Comparison of ENCODE assay signal across 9 mouse cellular contexts in genomic region chrX:103477507-103477906, GRCm38 (mm10). TPM values are rescaled to one million over a fixed set of nuclear protein-coding genes. Genes with fewer than 3 reads are reported as not detected.
DNase-seq lines count a peak whose midpoint lies in the region; ATAC-seq lines count a peak whose summit lies in the region.
"Had no signal": no experiment of that assay in that cellular context is flagged by ENCODE, and none has a peak within 500 bp of the region (broad histone marks: within the 10 kb centered on the region; RNA-seq: fewer than 3 reads in every experiment).

No protein-coding gene starts in this region.

- H3K4me3 ChIP-seq in embryonic facial prominence, embryonic 11.5 days (ENCODE audit: low read depth, low read length), result no peak overlapping the region
- no peak overlapping the region for H3K4me3 ChIP-seq in heart, embryonic 15.5 days

- no peaks in the 10 kb centered on the region for H3K9me3 ChIP-seq in embryonic facial prominence, embryonic 11.5 days (replicated peaks; ENCODE audit: control insufficient read depth, low read length)
- H3K9me3 ChIP-seq in heart, embryonic 15.5 days (replicated peaks), result no peaks in the 10 kb centered on the region

- H3K4me1 ChIP-seq in embryonic facial prominence, embryonic 11.5 days (ENCODE audit: control insufficient read depth, insufficient read depth, low read length), result no peaks in the 10 kb centered on the region
- no peaks in the 10 kb centered on the region for H3K4me1 ChIP-seq in heart, embryonic 15.5 days (replicated peaks)

- H3K4me2 ChIP-seq in embryonic facial prominence, embryonic 11.5 days (ENCODE audit: low read depth, low read length), result no peak overlapping the region
- 0 out of 2 replicates have a peak overlapping the region, but pooled peaks have one; percentile 8 for H3K4me2 ChIP-seq in heart, embryonic 15.5 days

- H3K36me3 ChIP-seq in embryonic facial prominence, embryonic 11.5 days (replicated peaks; ENCODE audit: control insufficient read depth, insufficient read depth, low read depth, low read length), result no peaks in the 10 kb centered on the region
- H3K36me3 ChIP-seq in heart, embryonic 15.5 days, result no peaks in the 10 kb centered on the region

- H3K27ac ChIP-seq in embryonic facial prominence, embryonic 11.5 days (replicated peaks; ENCODE audit: low read depth, low read length), result no peak overlapping the region
- no peak overlapping the region for H3K27ac ChIP-seq in heart, embryonic 15.5 days

- 12% methylated on average over 3 of the region's 3 CpGs for WGBS in embryonic facial prominence, embryonic 11.5 days
- 11% methylated on average over 3 of the region's 3 CpGs for WGBS in heart, embryonic 15.5 days

- peak; percentile 74 for DNase-seq in ES-CJ7 (ENCODE audit: low read depth, low spot score)
- DNase-seq in adrenal gland, postnatal 25 days, result peak; percentile 60
- DNase-seq in embryonic facial prominence, embryonic 11.5 days (ENCODE audit: low spot score), result peak; percentile 78
- peak; percentile 59 to 62 for DNase-seq in kidney, postnatal 25 days
- DNase-seq in lung, postnatal 10 days, result peak; percentile 54
- peak; percentile 62 for DNase-seq in retina, adult 2 months (ENCODE audit: low read depth, low spot score)
- DNase-seq in thymus, postnatal 36 days, result peak; percentile 64 to 80

- no peaks in the 10 kb centered on the region for H3K27me3 ChIP-seq in embryonic facial prominence, embryonic 11.5 days (ENCODE audit: control insufficient read depth, insufficient read depth, low read length)
- no peaks in the 10 kb centered on the region for H3K27me3 ChIP-seq in heart, embryonic 15.5 days

- H3K9ac ChIP-seq in embryonic facial prominence, embryonic 11.5 days (replicated peaks; ENCODE audit: low read length), result no peak overlapping the region
- H3K9ac ChIP-seq in heart, embryonic 15.5 days, result no peak overlapping the region

- no peak for ATAC-seq in embryonic facial prominence, embryonic 11.5 days (replicated peaks; ENCODE audit: insufficient number of reproducible peaks, low FRiP score, low TSS enrichment, low read depth)
- ATAC-seq in heart, embryonic 15.5 days (replicated peaks; ENCODE audit: insufficient number of reproducible peaks, insufficient read depth, low FRiP score, low read depth), result no peak

RNA-seq across cellular contexts. Expression of gene Gm26992, which starts 55.7 kb away (rescaled TPM):
- 2.6 TPM in 1 of 2 replicates, not detected in the other for total RNA-seq in adrenal gland, postnatal 25 days (2021)
- not detected in 2 replicates for polyA plus RNA-seq in embryonic facial prominence, embryonic 11.5 days (2014; fragmentation: Nextera tagmentation; extraction: Ambion mirVana)
- polyA plus RNA-seq in heart, embryonic 15.5 days (2015; fragmentation: Nextera tagmentation; extraction: Ambion mirVana), result not detected in 2 replicates
- polyA plus RNA-seq: heart, embryonic 14.5 days had no signal
